Mouse (Mus musculus) large intestine, adult 2 months (tissue): Measurements from ENCODE around the gene Rrn3. TPM values are rescaled to one million over a fixed set of nuclear protein-coding genes. Genes with fewer than 3 reads are reported as not detected.

Experiments
- DNase-seq: peaks from one replicate; pipeline ENCODE4 v3.0.0-alpha.2; 2012; ENCODE audit warnings: low read depth, low spot score
- WGBS: fragments of 180-500 bp; shearing (Covaris S2); methylation state at CpG from one replicate; pipeline ENCODE4 v1.1.7; 2018; 5-methylcytosine and 5-hydroxymethylcytosine counted together
- polyA plus RNA-seq: library from polyadenylated mRNA; depleted of rRNA; stranded (reverse); fragments of >200 nt; gene quantifications from 2 replicates; pipeline ENCODE4 v1.2.3, GENCODE M21; 2012; rRNA removed

Gene Rrn3
- polyA plus RNA-seq, 1 experiment: 7.7 TPM

DNA sequence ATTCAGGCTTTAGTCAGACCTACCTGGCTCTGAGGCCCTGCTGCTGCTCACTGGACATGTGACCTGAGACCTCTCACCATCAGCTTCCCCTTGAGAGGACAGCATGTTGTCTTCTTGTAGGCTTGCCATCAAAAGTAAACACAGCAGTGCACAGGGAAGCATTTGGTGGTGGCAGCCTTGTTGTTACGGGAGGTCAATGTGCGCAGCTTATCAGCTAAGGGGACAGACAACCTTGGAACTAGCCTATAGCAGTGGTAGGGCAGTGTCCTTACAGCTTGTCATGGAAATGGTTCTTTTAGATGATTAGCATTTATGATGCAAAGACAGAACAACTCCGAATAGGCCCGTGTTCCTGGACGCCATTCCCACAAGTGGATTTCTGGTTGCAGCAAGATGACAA, 53.9 kb downstream of the Rrn3 start:
- WGBS: 82% methylated on average over 5 of the region's 5 CpGs
- DNase-seq: no peak

DNA sequence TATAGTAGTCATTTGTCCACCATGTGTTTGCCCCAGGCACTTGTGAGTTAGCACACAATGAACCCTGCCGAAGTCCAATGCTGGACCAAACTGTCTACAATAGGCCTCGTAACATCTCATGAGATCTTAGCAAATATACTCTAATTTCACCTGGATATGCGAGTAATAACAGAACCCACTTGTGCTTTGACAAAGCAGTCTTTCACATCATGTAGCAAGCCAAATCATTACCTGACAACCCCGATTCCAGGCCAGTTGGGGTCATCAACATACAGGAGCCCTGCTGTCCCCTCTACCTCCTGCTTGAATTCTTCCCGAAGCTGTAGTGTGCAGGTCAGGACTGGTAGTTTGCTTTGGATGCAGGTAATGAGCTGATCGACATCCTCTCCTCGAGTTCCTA, 59.5 kb downstream of the Rrn3 start:
- DNase-seq: no peak
- WGBS: 89% methylated on average over 7 of the region's 7 CpGs

DNA sequence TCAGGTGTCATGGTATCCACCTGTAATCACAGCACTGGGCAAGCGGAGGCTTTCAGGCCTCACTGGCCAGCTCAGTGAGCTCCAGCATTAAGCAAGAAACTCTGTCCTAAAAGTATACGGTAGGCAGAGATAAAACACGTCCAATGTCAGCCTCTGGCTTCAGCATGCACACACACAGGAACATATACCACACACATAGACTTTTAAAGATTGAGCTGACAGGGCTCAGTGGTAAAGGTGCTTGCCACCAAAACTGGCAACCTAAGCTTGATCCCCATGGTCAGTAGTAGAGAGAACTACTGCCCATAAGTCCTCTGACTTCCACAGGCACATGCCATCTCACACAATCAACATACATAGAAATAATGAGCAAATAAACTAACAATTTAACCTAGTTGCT, 60.4 kb downstream of the Rrn3 start:
- WGBS: 89% methylated on average over 3 of the region's 3 CpGs
- no peak for DNase-seq

DNA sequence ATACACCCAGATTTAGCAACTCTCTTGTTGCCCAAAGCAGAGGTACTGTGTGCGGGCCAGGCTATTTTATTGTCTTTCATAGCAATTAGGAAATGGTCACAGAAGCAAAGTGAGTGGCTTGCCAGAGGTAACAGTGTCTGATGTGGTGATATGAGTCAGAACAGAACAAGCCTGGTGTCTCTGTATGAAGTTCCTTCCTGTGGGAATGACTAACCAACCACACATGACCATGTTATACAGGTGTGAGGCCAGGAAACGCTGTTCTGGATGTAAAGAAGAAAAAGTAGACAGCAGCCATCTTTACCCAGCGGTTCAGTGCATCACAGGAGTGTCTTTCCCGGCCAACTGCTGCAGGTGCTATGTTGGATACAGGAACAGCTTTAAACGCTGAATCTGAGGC, 64.5 kb downstream of the Rrn3 start:
- 90% methylated on average over 5 of the region's 5 CpGs for WGBS

DNA sequence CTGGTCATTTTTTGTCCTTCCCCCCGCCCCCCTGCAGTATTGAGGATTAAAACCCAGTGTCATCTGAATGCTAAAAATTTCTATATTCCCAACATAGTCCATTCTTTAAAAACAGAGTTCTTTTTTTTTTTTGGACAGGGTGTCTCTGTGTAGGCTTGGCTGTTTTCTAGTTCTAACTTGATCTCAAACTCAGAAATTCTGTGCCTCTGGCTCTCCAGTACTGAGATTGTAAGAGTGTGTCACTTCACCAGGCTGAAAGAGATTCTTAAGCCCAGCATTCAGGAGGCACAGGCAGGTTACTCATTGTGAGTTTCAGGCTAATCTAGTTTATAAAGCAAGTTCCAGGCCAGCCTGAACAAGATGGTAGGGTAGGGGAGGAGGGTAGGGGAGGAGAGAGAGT, 66.2 kb downstream of the Rrn3 start:
- WGBS: 97% methylated on average over 1 of the region's 1 CpGs
- no peak for DNase-seq

More for the DNA sequence above, 64.5 kb downstream of the Rrn3 start:
- no peak for DNase-seq

DNA sequence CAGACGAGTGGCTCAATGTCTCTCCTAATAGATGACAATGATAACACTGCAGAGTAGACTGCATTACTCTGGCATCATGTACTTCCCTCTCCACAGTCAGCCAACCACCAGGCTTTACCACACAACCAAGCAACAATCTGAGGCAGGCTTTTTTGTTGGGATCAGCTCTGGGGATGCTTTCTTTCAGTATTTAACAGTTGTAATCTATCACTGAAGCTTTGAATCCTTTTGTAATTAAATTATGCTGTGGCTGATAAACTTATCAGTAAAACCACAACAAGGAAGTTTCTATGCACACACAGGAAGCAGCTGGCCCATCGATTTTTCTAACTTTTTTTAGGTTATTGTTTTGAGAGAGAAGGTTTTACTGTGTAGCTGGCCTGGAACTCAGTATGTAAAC, 67.8 kb downstream of the Rrn3 start:
- DNase-seq: no peak
- 43% methylated on average over 2 of the region's 2 CpGs for whole genome bisulfite sequencing

DNA sequence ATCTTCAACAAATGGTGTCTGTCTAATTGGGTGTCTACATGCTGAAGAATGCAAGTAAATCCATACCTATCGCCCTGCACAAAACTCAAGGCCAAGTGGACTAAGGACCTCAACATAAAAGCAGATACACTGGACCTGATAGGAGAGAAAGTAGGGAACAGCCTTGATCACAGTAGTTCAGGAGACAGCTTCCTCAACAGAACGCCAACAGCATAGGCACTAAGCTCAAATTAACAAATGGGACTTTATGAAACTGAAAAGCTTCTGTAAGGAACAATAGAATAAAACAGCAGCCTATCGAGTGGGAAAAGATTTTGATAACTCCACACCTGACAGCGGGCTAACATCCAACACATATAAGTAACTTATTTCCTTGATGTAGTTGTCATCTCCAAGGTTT, 70.9 kb downstream of the Rrn3 start:
- WGBS: 72% methylated on average over 4 of the region's 4 CpGs
- no peak for DNase-seq

DNA sequence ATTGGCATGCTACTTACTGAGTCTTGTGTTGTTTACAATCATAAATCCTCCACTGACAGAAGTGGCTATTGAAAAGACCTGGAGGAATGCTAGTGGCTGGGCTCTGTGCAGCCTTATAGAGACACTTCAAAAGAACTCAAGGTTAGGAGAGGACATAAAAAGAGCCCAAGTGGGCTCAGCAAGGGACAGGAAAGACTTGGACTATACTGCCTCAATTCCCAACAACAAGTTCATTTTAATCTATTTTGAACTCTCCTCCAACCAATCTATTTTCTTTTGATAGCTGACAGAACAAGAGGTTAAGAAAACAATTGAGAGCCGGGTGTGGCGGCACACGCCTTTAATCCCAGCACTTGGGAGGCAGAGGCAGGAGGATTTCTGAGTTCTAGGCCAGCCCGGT, 73.4 kb downstream of the Rrn3 start:
- 94% methylated on average over 4 of the region's 4 CpGs for WGBS
- no peak for DNase-seq

Other genes starting within 250 kb of the Rrn3 start
- gene Parn, start 112.5 kb upstream of the Rrn3 start, polyA plus RNA-seq: 7.5 and 7.6 TPM in 2 replicates
- gene Bfar, start 108.8 kb upstream of the Rrn3 start, polyA plus RNA-seq: 21.5 and 24.8 TPM in 2 replicates
- gene 3110001I22Rik, start 108.8 kb upstream of the Rrn3 start, polyA plus RNA-seq: 1.6 and 2.2 TPM in 2 replicates
- 14.4 and 18.5 TPM in 2 replicates for gene Pla2g10, start 49.7 kb upstream of the Rrn3 start, polyA plus RNA-seq
- gene Ntan1, start 38.1 kb downstream of the Rrn3 start, polyA plus RNA-seq: 34.8 and 44.6 TPM in 2 replicates
- 235 and 281 TPM in 2 replicates for gene Pdxdc1, start 122.4 kb downstream of the Rrn3 start, polyA plus RNA-seq
- 4.6 and 5.4 TPM in 2 replicates for gene Mpv17l, start 122.5 kb downstream of the Rrn3 start, polyA plus RNA-seq
- gene 2900011O08Rik, start 205.9 kb downstream of the Rrn3 start, polyA plus RNA-seq: 0.27 and 0.32 TPM in 2 replicates
- gene Ifitm7, start 206.2 kb downstream of the Rrn3 start, polyA plus RNA-seq: not detected in 2 replicates